Mouse (Mus musculus): Measurements from ENCODE around the gene Psrc1. TPM values are rescaled to one million over a fixed set of nuclear protein-coding genes. Genes with fewer than 3 reads are reported as not detected.

Psrc1 gene
- not detected for total RNA-seq (2023)

DNA sequence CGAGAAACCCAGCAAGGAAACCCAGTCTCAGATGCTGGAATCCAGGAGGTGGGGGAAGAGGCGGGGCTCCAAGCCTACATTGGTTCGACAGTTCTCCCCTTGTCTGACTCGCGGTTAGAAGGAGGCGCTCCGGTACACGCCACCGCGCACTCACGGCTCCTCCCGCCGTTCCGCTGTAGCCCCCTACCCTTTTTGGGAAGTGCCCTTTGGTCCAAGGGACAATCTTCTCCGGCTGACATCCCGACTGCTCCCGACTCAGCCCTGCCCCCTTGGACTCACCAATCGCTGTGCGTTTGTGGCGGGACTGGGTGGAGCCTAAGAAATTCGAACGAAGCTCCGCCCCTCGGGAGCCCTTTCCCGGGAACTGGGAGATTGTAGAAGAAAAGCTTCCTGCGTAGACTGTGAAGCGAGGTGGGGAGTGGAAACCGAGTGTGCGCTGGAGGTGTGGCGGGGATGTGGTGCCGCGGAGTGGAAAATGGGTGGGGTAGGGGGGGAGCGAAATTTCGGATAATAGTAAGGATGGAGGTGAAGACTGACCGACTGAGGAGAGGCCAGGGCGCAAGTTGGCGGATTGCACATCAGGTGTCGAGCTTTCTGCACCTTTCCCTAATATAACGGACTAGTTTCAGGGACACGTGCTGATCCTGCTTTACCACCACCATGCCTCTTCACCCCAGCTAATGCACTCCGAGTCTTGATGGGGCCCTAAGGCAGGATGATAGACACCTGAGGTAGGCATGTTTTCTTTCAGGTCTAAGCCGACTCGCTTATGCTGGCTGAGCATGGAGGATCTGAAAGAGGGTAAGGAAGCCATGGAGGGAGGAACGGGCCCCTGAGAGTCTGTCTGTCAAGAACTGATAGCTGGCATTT is at the start of gene Psrc1:
TSS of gene Psrc1 (plus strand) at position 355 of the 870 bp plus-strand sequence.

DNA sequence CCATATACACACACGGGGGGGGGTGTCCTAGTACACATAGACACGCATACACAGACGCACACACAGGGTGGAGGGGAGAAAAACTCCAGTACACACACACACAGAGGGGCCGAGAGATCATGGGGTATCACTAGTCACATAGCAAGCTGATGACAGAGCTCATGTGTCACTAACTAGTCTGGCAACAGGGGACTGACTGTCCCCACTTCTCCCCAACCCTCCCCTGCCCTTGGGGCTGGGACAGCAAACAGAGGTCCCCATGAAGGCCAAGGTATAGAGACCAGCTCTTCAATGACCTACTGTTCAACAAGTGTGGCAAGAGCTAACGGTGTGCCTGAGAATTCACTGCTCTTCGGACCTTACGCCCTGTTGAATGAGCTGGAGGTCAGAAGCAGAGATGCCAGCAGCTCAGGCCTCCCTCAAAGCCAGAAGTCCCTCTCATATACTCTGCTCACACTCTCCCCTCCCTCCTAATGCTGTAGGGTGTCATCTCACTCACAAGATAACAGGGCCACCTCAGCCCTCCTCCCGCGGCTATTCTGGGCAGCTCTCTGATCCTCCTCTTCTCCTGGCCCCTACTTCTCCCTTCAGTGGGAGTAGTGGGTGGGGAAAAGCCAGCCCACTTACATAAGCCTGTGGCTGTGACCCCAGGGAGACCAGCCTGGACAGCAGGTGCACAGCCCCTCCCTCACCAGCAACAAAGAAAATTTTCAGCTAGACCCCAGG is 19.2 kb upstream of the Psrc1 start, which contains the start of gene Mybphl:
TSS of gene Mybphl (plus strand) at position 642 of the 726 bp plus-strand sequence.

DNA sequence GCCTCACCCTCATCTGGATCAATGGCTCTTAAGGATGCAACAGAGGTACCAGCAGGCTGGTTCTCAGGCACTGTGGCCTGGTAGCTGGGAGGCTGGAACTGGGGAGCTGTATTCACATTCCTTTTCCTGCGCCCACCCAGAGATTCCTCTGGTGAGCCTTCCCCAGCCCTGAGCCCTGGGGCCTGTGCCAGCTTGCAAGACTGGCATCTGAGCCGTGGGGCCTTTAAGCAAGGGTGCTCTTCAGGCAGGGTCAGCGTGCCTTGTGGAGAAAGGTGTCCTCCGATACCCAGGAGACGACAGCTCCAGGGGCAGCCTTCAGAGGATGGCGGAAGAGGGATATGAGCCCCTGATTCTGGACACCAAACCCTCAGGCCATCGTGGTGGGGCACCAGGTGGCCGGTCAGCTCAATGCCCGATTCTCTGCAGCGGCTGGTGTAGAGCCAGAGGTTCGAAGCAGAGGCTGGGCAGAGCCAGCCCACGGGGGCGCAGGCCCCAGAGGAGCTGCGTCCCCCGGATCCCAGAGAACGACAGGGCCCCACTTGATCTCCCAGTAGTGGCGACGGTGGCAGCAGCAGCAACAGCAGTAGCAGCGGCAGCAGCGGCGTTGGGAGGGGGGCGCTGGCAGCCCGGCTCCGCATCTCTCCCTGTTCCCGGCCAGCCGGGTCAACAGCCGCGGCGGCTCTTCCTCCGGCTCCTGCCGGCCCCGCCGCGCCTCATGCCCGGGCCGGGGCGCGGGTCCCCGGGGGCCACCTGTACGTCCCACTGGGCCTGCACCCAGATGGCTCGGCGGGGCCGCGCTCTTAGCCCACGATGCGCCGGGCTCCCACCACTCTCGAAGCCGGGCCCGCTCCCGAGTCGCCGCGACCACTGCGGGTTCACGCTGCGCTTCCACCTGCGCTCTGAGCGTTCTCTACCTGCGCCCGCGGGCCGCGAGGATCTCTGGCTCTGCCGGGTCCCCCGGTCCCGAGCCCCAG is 31.5 kb downstream of the Psrc1 start, which contains the start of gene Celsr2:
TSS of gene Celsr2 (minus strand) at position 696 of the 974 bp plus-strand sequence.

Other genes with a start within 250 kb of the Psrc1 start
- gene Gnai3, start 237.7 kb upstream of the Psrc1 start, total RNA-seq (2023): 93.5 TPM
- not detected for gene Gpr61, start 229.0 kb upstream of the Psrc1 start, total RNA-seq (2023)
- gene Amigo1, start 197.5 kb upstream of the Psrc1 start, total RNA-seq (2023): 1.8 TPM
- gene Cyb561d1, start 182.6 kb upstream of the Psrc1 start, total RNA-seq (2023): 30.4 TPM
- gene Atxn7l2, start 172.9 kb upstream of the Psrc1 start, total RNA-seq (2023): 44.7 TPM
- not detected for gene Sypl2, start 157.2 kb upstream of the Psrc1 start, total RNA-seq (2023)
- 29.1 TPM for gene Psma5, start 126.9 kb upstream of the Psrc1 start, total RNA-seq (2023)
- 1.1 TPM for gene Sort1, start 99.8 kb upstream of the Psrc1 start, total RNA-seq (2023)
- gene Mybphl, start 18.9 kb upstream of the Psrc1 start, total RNA-seq (2023): not detected
- 10.1 TPM for gene Celsr2, start 31.7 kb downstream of the Psrc1 start, total RNA-seq (2023)
- 147 TPM for gene Sars, start 61.4 kb downstream of the Psrc1 start, total RNA-seq (2023)
- gene 1700013F07Rik, start 150.3 kb downstream of the Psrc1 start, total RNA-seq (2023): not detected
- 0.09 TPM for gene 5330417C22Rik, start 152.7 kb downstream of the Psrc1 start, total RNA-seq (2023)
- gene Tmem167b, start 178.6 kb downstream of the Psrc1 start, total RNA-seq (2023): 45.3 TPM
- 21.1 TPM for gene Taf13, start 187.9 kb downstream of the Psrc1 start, total RNA-seq (2023)
- 15.5 TPM for gene Wdr47, start 207.4 kb downstream of the Psrc1 start, total RNA-seq (2023)

Measured in CD4-positive naive resting alpha-beta T cell, adult 76 days (primary cell).